Mouse (Mus musculus): ENCODE results near the gene Setdb1. TPM values are rescaled to one million over a fixed set of nuclear protein-coding genes. Genes with fewer than 3 reads are reported as not detected.

The Setdb1 gene
- polyA plus RNA-seq, 1 experiment: 15.6 TPM

DNA sequence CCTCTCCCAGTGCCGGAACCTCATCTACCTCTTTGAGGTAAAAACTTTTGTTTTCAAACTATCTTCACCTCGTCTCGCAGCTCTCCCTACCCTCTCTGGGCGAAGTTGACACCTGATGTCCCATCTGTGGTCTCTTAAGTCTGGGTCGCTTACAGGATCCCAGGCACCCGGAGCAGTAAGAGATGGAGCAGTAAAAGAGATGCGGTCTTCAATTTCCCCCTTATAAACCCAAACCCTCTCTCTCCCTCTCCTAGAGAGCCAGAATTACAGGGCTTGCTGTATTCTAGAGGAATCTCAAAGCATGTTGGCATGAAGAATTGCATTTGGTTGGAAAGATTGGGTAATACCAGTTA lies 73.4 kb downstream of the Setdb1 start:
- Histone ChIP-seq H3K79me3 (ENCODE audit: low read depth) (peaks cover 7% of the 10 kb centered on the region), H3K4me3 (ENCODE audit: insufficient read depth, poor library complexity, severe bottlenecking) (peak overlapping the region; percentile 89), H3K36me3 (ENCODE audit: control insufficient read depth, insufficient read depth) (peaks cover 10% of the 10 kb centered on the region)

GRCm38 (mm10) chr3:95282865-95283588 lies 74.0 kb downstream of the Setdb1 start:
- Histone ChIP-seq H3K36me3 (ENCODE audit: control insufficient read depth, insufficient read depth) (peaks cover 5% of the 10 kb centered on the region), H3K27me3 (ENCODE audit: control insufficient read depth, insufficient read depth, insufficient read length) (no peaks in the 10 kb centered on the region), H3K4me3 (ENCODE audit: insufficient read depth, poor library complexity, severe bottlenecking) (peak overlapping the region; percentile 89), H3ac (ENCODE audit: control insufficient read depth, insufficient read length, low read depth) (peak overlapping the region; percentile 95), H3K79me3 (ENCODE audit: low read depth) (peaks cover 7% of the 10 kb centered on the region), H3K79me2 (ENCODE audit: control insufficient read depth, insufficient read depth) (peaks cover 49% of the 10 kb centered on the region)
- TF ChIP-seq MYOG (IDR thresholded peaks at IDR 0.05; ENCODE audit: control insufficient read depth, extremely low read depth, insufficient read length) (no peak), MAX (IDR thresholded peaks at IDR 0.05) (peak; percentile 66)

More for the DNA sequence above, 73.4 kb downstream of the Setdb1 start:
- Histone ChIP-seq H3ac (ENCODE audit: control insufficient read depth, insufficient read length, low read depth) (peak overlapping the region; percentile 95), H3K79me2 (ENCODE audit: control insufficient read depth, insufficient read depth) (peaks cover 44% of the 10 kb centered on the region), H3K27me3 (ENCODE audit: control insufficient read depth, insufficient read depth, insufficient read length) (no peaks in the 10 kb centered on the region)
- TF ChIP-seq FOSL1 (IDR thresholded peaks at IDR 0.05; ENCODE audit: insufficient read depth, low read length, poor library complexity, severe bottlenecking) (no peak), CEBPB (IDR thresholded peaks at IDR 0.05; ENCODE audit: low read depth) (no peak), MYOG (IDR thresholded peaks at IDR 0.05; ENCODE audit: control insufficient read depth, extremely low read depth, insufficient read length) (no peak), MYOD1 (IDR thresholded peaks at IDR 0.05; ENCODE audit: control insufficient read depth, insufficient read length, low read depth) (no peak), USF1 (IDR thresholded peaks at IDR 0.05; ENCODE audit: low read depth) (no peak), CTCF (IDR thresholded peaks at IDR 0.05; ENCODE audit: control insufficient read depth, insufficient read depth, insufficient read length) (no peak), MAX (IDR thresholded peaks at IDR 0.05) (no peak)

DNA sequence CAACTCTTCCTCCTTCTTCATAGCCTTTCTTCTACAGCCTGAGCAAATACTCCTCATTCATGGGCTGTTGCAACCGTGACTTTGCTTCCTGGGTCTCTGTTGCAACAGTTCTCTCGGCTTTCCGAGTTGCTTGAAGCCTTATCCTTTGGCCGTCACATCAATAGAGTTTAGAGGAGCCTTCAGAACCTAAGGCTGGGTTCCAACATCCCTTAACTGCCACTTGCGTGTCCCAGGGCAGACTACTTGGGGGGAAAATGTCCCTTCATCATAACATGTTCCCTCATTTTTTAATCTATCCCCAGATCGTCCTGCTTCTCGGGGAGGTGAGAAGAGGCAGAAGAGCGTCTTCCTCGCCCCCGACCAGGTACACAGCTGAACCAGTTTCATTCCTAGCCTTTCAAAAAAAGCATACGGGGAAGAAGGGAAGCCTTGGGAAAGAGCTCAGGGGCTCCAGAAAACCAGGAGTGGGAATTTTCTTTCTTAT lies 74.6 kb downstream of the Setdb1 start:
- no peaks in the 10 kb centered on the region for H3K27me3 ChIP-seq (ENCODE audit: control insufficient read depth, insufficient read depth, insufficient read length)
- H3K36me3 ChIP-seq (ENCODE audit: control insufficient read depth, insufficient read depth): no peaks in the 10 kb centered on the region
- peaks cover 7% of the 10 kb centered on the region for H3K79me3 ChIP-seq (ENCODE audit: low read depth)
- TF ChIP-seq CEBPB (IDR thresholded peaks at IDR 0.05; ENCODE audit: low read depth) (peak; percentile 43), MAX (IDR thresholded peaks at IDR 0.05) (no peak), FOSL1 (IDR thresholded peaks at IDR 0.05; ENCODE audit: insufficient read depth, low read length, poor library complexity, severe bottlenecking) (no peak)
- peak overlapping the region; percentile 89 for H3K4me3 ChIP-seq (ENCODE audit: insufficient read depth, poor library complexity, severe bottlenecking)
- H3ac ChIP-seq (ENCODE audit: control insufficient read depth, insufficient read length, low read depth): peak overlapping the region; percentile 95
- H3K79me2 ChIP-seq (ENCODE audit: control insufficient read depth, insufficient read depth): peaks cover 51% of the 10 kb centered on the region

DNA sequence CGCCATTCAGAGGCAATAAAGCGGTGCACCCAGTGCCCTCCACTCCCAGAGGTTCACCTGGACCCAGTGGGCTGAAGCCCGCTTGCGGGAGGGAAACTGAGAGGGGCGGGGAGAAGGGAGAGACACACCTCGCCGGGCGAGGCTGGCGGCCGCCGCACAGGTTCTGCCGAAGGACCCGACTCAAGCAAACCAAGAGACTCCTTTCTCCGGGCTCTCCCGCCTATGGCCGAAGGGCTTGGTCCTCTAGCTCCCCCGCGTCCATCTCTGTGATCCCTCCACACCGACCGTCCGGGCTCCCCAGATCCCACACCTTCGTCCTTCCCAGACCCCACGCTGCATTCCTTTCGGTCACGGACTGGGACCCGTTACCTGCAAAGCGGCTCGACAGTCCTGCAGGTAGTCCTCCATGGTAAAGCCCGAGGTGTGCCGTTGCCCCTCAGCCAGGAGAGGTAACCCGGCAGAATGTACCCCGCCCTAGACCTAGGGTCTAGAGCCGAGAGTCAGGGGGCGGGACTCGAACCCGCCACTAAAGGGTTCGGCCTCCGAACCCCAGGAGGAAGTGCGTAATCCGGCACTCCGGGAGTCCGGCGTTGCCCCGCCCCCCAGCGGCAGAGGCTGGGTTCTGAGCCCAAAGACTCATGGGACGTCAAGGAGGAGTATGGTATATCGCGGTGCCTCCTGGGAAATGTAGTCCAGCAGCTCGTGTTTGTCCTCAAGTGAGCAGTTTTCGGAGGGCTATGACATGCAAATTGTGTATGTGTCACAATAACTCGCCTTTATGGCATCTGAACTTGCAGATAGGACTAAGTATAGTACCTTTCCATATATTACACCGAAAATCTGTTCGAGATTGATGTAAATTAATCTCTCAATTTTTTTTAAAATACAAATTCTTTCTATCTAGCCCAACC lies 75.5 kb downstream of the Setdb1 start, which contains the start of the genes Mindy1 and Prune1:
Gene Mindy1 (plus strand): TSS at position 130 of the 911 bp plus-strand sequence.
Gene Prune1 (minus strand): TSS at position 861 of the 911 bp plus-strand sequence.
- H3K4me3 ChIP-seq (ENCODE audit: insufficient read depth, poor library complexity, severe bottlenecking): peak within 1 kb of the TSS; percentile 89
- no peaks in the 10 kb centered on the region for H3K27me3 ChIP-seq (ENCODE audit: control insufficient read depth, insufficient read depth, insufficient read length)
- peaks cover 54% of the 10 kb centered on the region for H3K79me2 ChIP-seq (ENCODE audit: control insufficient read depth, insufficient read depth)
- TF ChIP-seq MAX (IDR thresholded peaks at IDR 0.05): peak; percentile 48
- TF ChIP-seq USF1 (IDR thresholded peaks at IDR 0.05; ENCODE audit: low read depth): no peak
- H3K79me3 ChIP-seq (ENCODE audit: low read depth): peaks cover 6% of the 10 kb centered on the region
- no peaks in the 10 kb centered on the region for H3K36me3 ChIP-seq (ENCODE audit: control insufficient read depth, insufficient read depth)
- H3ac ChIP-seq (ENCODE audit: control insufficient read depth, insufficient read length, low read depth): peak within 1 kb of the TSS; percentile 95

- TF ChIP-seq MYOG (IDR thresholded peaks at IDR 0.05; ENCODE audit: control insufficient read depth, extremely low read depth, insufficient read length): no peak
- TF ChIP-seq FOSL1 (IDR thresholded peaks at IDR 0.05; ENCODE audit: insufficient read depth, low read length, poor library complexity, severe bottlenecking): no peak
- TF ChIP-seq USF1 (IDR thresholded peaks at IDR 0.05; ENCODE audit: low read depth): no peak
- no peak for TF ChIP-seq MAX (IDR thresholded peaks at IDR 0.05)
- no peak for TF ChIP-seq CEBPB (IDR thresholded peaks at IDR 0.05; ENCODE audit: low read depth)
- peak overlapping the region; percentile 89 for H3K4me3 ChIP-seq (ENCODE audit: insufficient read depth, poor library complexity, severe bottlenecking)
- H3K79me2 ChIP-seq (ENCODE audit: control insufficient read depth, insufficient read depth): peaks cover 56% of the 10 kb centered on the region
- peaks cover 6% of the 10 kb centered on the region for H3K79me3 ChIP-seq (ENCODE audit: low read depth)
- no peaks in the 10 kb centered on the region for H3K27me3 ChIP-seq (ENCODE audit: control insufficient read depth, insufficient read depth, insufficient read length)
- no peaks in the 10 kb centered on the region for H3K36me3 ChIP-seq (ENCODE audit: control insufficient read depth, insufficient read depth)
- no peak overlapping the region for H3ac ChIP-seq (ENCODE audit: control insufficient read depth, insufficient read length, low read depth)
These were observed 76.3 kb downstream of the Setdb1 start for GRCm38 (mm10) chr3:95280747-95281146.

- H3K36me3 ChIP-seq (ENCODE audit: control insufficient read depth, insufficient read depth): no peaks in the 10 kb centered on the region
- peaks cover 50% of the 10 kb centered on the region for H3K79me2 ChIP-seq (ENCODE audit: control insufficient read depth, insufficient read depth)
- no peaks in the 10 kb centered on the region for H3K27me3 ChIP-seq (ENCODE audit: control insufficient read depth, insufficient read depth, insufficient read length)
- H3ac ChIP-seq (ENCODE audit: control insufficient read depth, insufficient read length, low read depth): no peak overlapping the region
- no peak for TF ChIP-seq MAX (IDR thresholded peaks at IDR 0.05)
- no peak for TF ChIP-seq FOSL1 (IDR thresholded peaks at IDR 0.05; ENCODE audit: insufficient read depth, low read length, poor library complexity, severe bottlenecking)
- TF ChIP-seq USF1 (IDR thresholded peaks at IDR 0.05; ENCODE audit: low read depth): no peak
- no peak for TF ChIP-seq MYOG (IDR thresholded peaks at IDR 0.05; ENCODE audit: control insufficient read depth, extremely low read depth, insufficient read length)
- no peak for TF ChIP-seq MYOD1 (IDR thresholded peaks at IDR 0.05; ENCODE audit: control insufficient read depth, insufficient read length, low read depth)
- TF ChIP-seq CEBPB (IDR thresholded peaks at IDR 0.05; ENCODE audit: low read depth): no peak
- TF ChIP-seq CTCF (IDR thresholded peaks at IDR 0.05; ENCODE audit: control insufficient read depth, insufficient read depth, insufficient read length): no peak
- peaks cover 3% of the 10 kb centered on the region for H3K79me3 ChIP-seq (ENCODE audit: low read depth)
- H3K4me3 ChIP-seq (ENCODE audit: insufficient read depth, poor library complexity, severe bottlenecking): no peak overlapping the region
These were observed 79.9 kb downstream of the Setdb1 start for GRCm38 (mm10) chr3:95277149-95277551.

Measured in C2C12 (cell line).